In genomic region chr12:71150167-71150566, GRCm38 (mm10) we compare ENCODE assay signal across 27 mouse cellular contexts. TPM values are rescaled to one million over a fixed set of nuclear protein-coding genes. Genes with fewer than 3 reads are reported as not detected.
DNase-seq lines count a peak whose midpoint lies in the region; ATAC-seq and TF ChIP-seq lines count a peak whose summit lies in the region.
"Had no signal": no experiment of that assay in that cellular context is flagged by ENCODE, and none has a peak within 500 bp of the region (broad histone marks: within the 10 kb centered on the region; RNA-seq: fewer than 3 reads in every experiment).

No protein-coding gene starts in this region.

- H3K9ac ChIP-seq in heart, embryonic 12.5 days = no peak overlapping the region
- H3K9ac ChIP-seq in liver, embryonic 14.5 days (replicated peaks) = no peak overlapping the region
- H3K9ac ChIP-seq: embryonic facial prominence, embryonic 15.5 days; forebrain, embryonic 15.5 days; hindbrain, embryonic 14.5 days had no signal

- no peaks in the 10 kb centered on the region for H3K9me3 ChIP-seq in heart, embryonic 12.5 days (replicated peaks)
- H3K9me3 ChIP-seq in liver, embryonic 14.5 days (ENCODE audit: control insufficient read depth, low read length) = no peaks in the 10 kb centered on the region
- H3K9me3 ChIP-seq: embryonic facial prominence, embryonic 15.5 days; forebrain, embryonic 15.5 days; hindbrain, embryonic 10.5 days had no signal

- H3K4me1 ChIP-seq in heart, embryonic 12.5 days (replicated peaks) = no peaks in the 10 kb centered on the region
- H3K4me1 ChIP-seq in liver, embryonic 14.5 days (replicated peaks; ENCODE audit: control insufficient read depth in 2 of 2, insufficient read depth in 2 of 2, low read length in 1 of 2) = no peaks in the 10 kb centered on the region
- H3K4me1 ChIP-seq: embryonic facial prominence, embryonic 15.5 days; forebrain, embryonic 15.5 days; hindbrain, embryonic 10.5 days had no signal

- no peak overlapping the region for H3K4me3 ChIP-seq in heart, embryonic 12.5 days
- no peak overlapping the region for H3K4me3 ChIP-seq in liver, embryonic 14.5 days (ENCODE audit: insufficient read depth in 1 of 2, low read depth in 2 of 2, low read length in 2 of 2)
- H3K4me3 ChIP-seq: embryonic facial prominence, embryonic 15.5 days; forebrain, embryonic 15.5 days; hindbrain, embryonic 10.5 days had no signal

- no peak for TF ChIP-seq CTCF in liver, embryonic 14.5 days (IDR thresholded peaks at IDR 0.05; ENCODE audit: low read depth)

- no peak for TF ChIP-seq EP300 in liver, embryonic 14.5 days (IDR thresholded peaks at IDR 0.05; ENCODE audit: low read depth)

- no peak overlapping the region for H3K27ac ChIP-seq in heart, embryonic 12.5 days (ENCODE audit: poor library complexity, severe bottlenecking)
- H3K27ac ChIP-seq in liver, embryonic 14.5 days = no peak overlapping the region
- H3K27ac ChIP-seq: embryonic facial prominence, embryonic 15.5 days; forebrain, embryonic 15.5 days; hindbrain, embryonic 10.5 days; hindbrain, embryonic 14.5 days had no signal

- no peak overlapping the region for H3K4me2 ChIP-seq in heart, embryonic 12.5 days
- no peak overlapping the region for H3K4me2 ChIP-seq in liver, embryonic 14.5 days (ENCODE audit: low read depth)
- H3K4me2 ChIP-seq: embryonic facial prominence, embryonic 15.5 days; forebrain, embryonic 15.5 days; heart, embryonic 11.5 days; hindbrain, embryonic 14.5 days had no signal

- H3K36me3 ChIP-seq in heart, embryonic 12.5 days = peaks cover 78% of the 10 kb centered on the region
- peaks cover 19% of the 10 kb centered on the region for H3K36me3 ChIP-seq in liver, embryonic 14.5 days (replicated peaks; ENCODE audit: control insufficient read depth, insufficient read depth, low read depth)

- H3K27me3 ChIP-seq in heart, embryonic 12.5 days (replicated peaks) = no peaks in the 10 kb centered on the region
- no peaks in the 10 kb centered on the region for H3K27me3 ChIP-seq in liver, embryonic 14.5 days (ENCODE audit: control insufficient read depth, insufficient read depth, low read length)
- H3K27me3 ChIP-seq: embryonic facial prominence, embryonic 15.5 days; forebrain, embryonic 15.5 days; Patski had no signal

- 85% methylated on average over 8 of the region's 8 CpGs for WGBS in heart, embryonic 12.5 days
- 26% methylated on average over 8 of the region's 8 CpGs for WGBS in liver, embryonic 14.5 days (ENCODE audit: insufficient replicate concordance)

- ATAC-seq in heart, embryonic 12.5 days (ENCODE audit: insufficient number of reproducible peaks, low FRiP score) = peak; percentile 85
- ATAC-seq in liver, embryonic 14.5 days (ENCODE audit: insufficient read depth) = peak; percentile 65; the same call in 1 of the 2 replicates
- ATAC-seq in megakaryocyte progenitor cell, adult 5-6 weeks (replicated peaks; ENCODE audit: poor library complexity) = peak; percentile 80
- ATAC-seq: activated CD4-positive, CD25-positive, alpha-beta regulatory T cell, adult 4 months; CD4-positive, CD25-positive, alpha-beta regulatory T cell, adult 4 months; forebrain, embryonic 15.5 days; Patski had no signal

- DNase-seq in heart, adult 8-10 months (ENCODE audit: low spot score) = no peak
- DNase-seq in liver = peak; percentile 34
- no peak for DNase-seq in liver, embryonic 14.5 days (ENCODE audit: low read depth in 3 of 3, low spot score in 3 of 3)
- no peak for DNase-seq in layer of hippocampus, adult 18-20 months (ENCODE audit: low spot score in 2 of 2)
- DNase-seq in right cerebral cortex, adult 2 months (ENCODE audit: low spot score in 2 of 2) = no peak
- DNase-seq in left cerebral cortex, adult 18-20 months (ENCODE audit: low spot score in 2 of 2) = no peak
- DNase-seq: B cell, adult 2 months; cerebellum, adult 11-12 months; cerebellum, adult 9-11 months; cerebellum, postnatal 36 days; embryo, embryonic 11 days; heart, adult 18-20 months had no signal

RNA-seq across cellular contexts. Expression of gene 2700049A03Rik, which starts 13.5 kb away (rescaled TPM):
- 9.6 and 10.5 TPM in 2 replicates for polyA plus RNA-seq in heart, embryonic 12.5 days (2016; fragmentation: Nextera tagmentation; extraction: Ambion mirVana)
- 1 to 10 TPM; 2.8 to 3.7 (median 3.5) TPM for total RNA-seq in heart, adult 8-10 months (2022)
- 2.0 and 2.7 TPM in 2 replicates for polyA plus RNA-seq in liver, embryonic 14.5 days (2012; rRNA removed)
- 4.1 and 4.2 TPM in 2 replicates for polyA plus RNA-seq in liver, embryonic 14.5 days (2014; fragmentation: Nextera tagmentation; extraction: Ambion mirVana)
- 19.4 and 20.3 TPM in 2 replicates for total RNA-seq in megakaryocyte progenitor cell, adult 5-6 weeks (2015)
- 10.9 and 16.3 TPM in 2 replicates for total RNA-seq in megakaryocyte progenitor cell, adult 5-6 weeks (2017)
- total RNA-seq in layer of hippocampus, adult 18-20 months (2021) = 1 to 10 TPM; 6.6 to 7.5 TPM
- total RNA-seq in left cerebral cortex, adult 18-20 months (2021) = 1 to 10 TPM; 5.2 to 5.7 TPM

RNA-seq across cellular contexts. Expression of gene Timm9, which starts 13.7 kb away (rescaled TPM):
- polyA plus RNA-seq in heart, embryonic 12.5 days (2016; fragmentation: Nextera tagmentation; extraction: Ambion mirVana) = 104 and 107 TPM in 2 replicates
- 10 to 100 TPM; 26.9 to 32.8 (median 28.3) TPM for total RNA-seq in heart, adult 8-10 months (2022)
- polyA plus RNA-seq in liver, embryonic 14.5 days (2012; rRNA removed) = 13.0 and 23.7 TPM in 2 replicates
- 40.2 and 43.4 TPM in 2 replicates for polyA plus RNA-seq in liver, embryonic 14.5 days (2014; fragmentation: Nextera tagmentation; extraction: Ambion mirVana)
- total RNA-seq in megakaryocyte progenitor cell, adult 5-6 weeks (2015) = 97.0 and 102 TPM in 2 replicates
- total RNA-seq in megakaryocyte progenitor cell, adult 5-6 weeks (2017) = 60.6 and 76.3 TPM in 2 replicates
- 10 to 100 TPM; 50.7 to 58.5 TPM for total RNA-seq in layer of hippocampus, adult 18-20 months (2021)
- total RNA-seq in left cerebral cortex, adult 18-20 months (2021) = 10 to 100 TPM; 58.9 to 61.0 TPM

RNA-seq across cellular contexts. Expression of gene Tomm20l, which starts 38.9 kb away (rescaled TPM):
- not detected in 2 replicates for polyA plus RNA-seq in heart, embryonic 12.5 days (2016; fragmentation: Nextera tagmentation; extraction: Ambion mirVana)
- 1 to 10 TPM; 1.0 to 1.8 (median 1.5) TPM for total RNA-seq in heart, adult 8-10 months (2022)
- polyA plus RNA-seq in liver, embryonic 14.5 days (2012; rRNA removed) = not detected in 2 replicates
- polyA plus RNA-seq in liver, embryonic 14.5 days (2014; fragmentation: Nextera tagmentation; extraction: Ambion mirVana) = not detected in 2 replicates
- not detected in 2 replicates for total RNA-seq in megakaryocyte progenitor cell, adult 5-6 weeks (2015)
- total RNA-seq in megakaryocyte progenitor cell, adult 5-6 weeks (2017) = not detected in 2 replicates
- not detected for total RNA-seq in layer of hippocampus, adult 18-20 months (2021)
- not detected for total RNA-seq in left cerebral cortex, adult 18-20 months (2021)
- total RNA-seq: gastrocnemius, adult 8-10 months; gastrocnemius, postnatal 4 days had no signal
- polyA plus RNA-seq: activated CD4-positive, CD25-positive, alpha-beta regulatory T cell, adult 4 months; CD4-positive, CD25-positive, alpha-beta regulatory T cell, adult 4 months; embryonic facial prominence, embryonic 11.5 days; forebrain, embryonic 11.5 days; forebrain, embryonic 15.5 days; heart, embryonic 16.5 days; hindbrain, embryonic 10.5 days; hindbrain, embryonic 14.5 days; Patski had no signal
